Mouse (Mus musculus) lung, postnatal 0 days (tissue): ENCODE data around the gene Ablim2. TPM values are rescaled to one million over a fixed set of nuclear protein-coding genes. Genes with fewer than 3 reads are reported as not detected.
A peak's percentile ranks its signal among the peaks of the same experiment; 100 is the strongest.

ENCODE experiments used
- ATAC-seq: fragments of 200-750 bp; cut with Nextera tagmentation; 2 replicates; pipeline ENCODE4 v1.8.0; 2017; ENCODE audit warnings: moderate library complexity
- DNase-seq: peaks from one replicate; pipeline ENCODE4 v3.0.0-alpha.2; 2016; ENCODE audit warnings: low spot score
- H3K27ac ChIP-seq: fragments of 300-500 bp; sonication (generic); 2 replicates; pipeline ENCODE4 v1.5.1; 2014; ENCODE audit warnings: antibody characterized with exemption, mild to moderate bottlenecking, low read length, mixed read lengths
- H3K27me3 ChIP-seq: fragments of 300-500 bp; sonication (generic); replicated peaks from 2 replicates; pipeline ENCODE4 v1.6.1; 2014; ENCODE audit warnings: low read length, mixed read lengths; ENCODE audit not compliant: insufficient read depth
- H3K36me3 ChIP-seq: fragments of 300-500 bp; sonication (generic); 2 replicates; pipeline ENCODE4 v1.6.1; 2014; ENCODE audit warnings: low read length, mixed read lengths; ENCODE audit not compliant: insufficient read depth
- H3K4me1 ChIP-seq: fragments of 300-500 bp; sonication (generic); 2 replicates; pipeline ENCODE4 v1.6.1; 2014; ENCODE audit warnings: antibody characterized with exemption, low read depth, low read length, mixed read lengths; ENCODE audit not compliant: insufficient read depth
- H3K4me2 ChIP-seq: fragments of 300-500 bp; sonication (generic); replicated peaks from 2 replicates; pipeline ENCODE4 v1.6.1; 2014; ENCODE audit warnings: low read depth, mild to moderate bottlenecking, low read length, moderate library complexity, mixed read lengths
- H3K4me3 ChIP-seq: fragments of 300-500 bp; sonication (generic); 2 replicates; pipeline ENCODE4 v1.5.1; 2014; ENCODE audit warnings: low read depth, low read length
- H3K9ac ChIP-seq: fragments of 300-500 bp; sonication (generic); replicated peaks from 2 replicates; pipeline ENCODE4 v1.6.1; 2014; ENCODE audit warnings: low read depth, mild to moderate bottlenecking
- H3K9me3 ChIP-seq: fragments of 300-500 bp; sonication (generic); 2 replicates; pipeline ENCODE4 v1.6.1; 2016; ENCODE audit warnings: low read length, mixed read lengths
- CTCF ChIP-seq: IDR thresholded peaks from 2 replicates; pipeline ENCODE4 v1.5.1; 2016; ENCODE audit warnings: antibody characterized with exemption, mild to moderate bottlenecking
- EP300 ChIP-seq: IDR thresholded peaks from 2 replicates; pipeline ENCODE4 v1.6.1; 2016; ENCODE audit warnings: antibody characterized with exemption, mild to moderate bottlenecking, control low read depth
- WGBS: fragments of 180-500 bp; shearing (Covaris S2); extraction: QIAGEN DNeasy Blood & Tissue Kit; methylation state at CpG from one replicate; pipeline ENCODE4 v1.1.7; 2014; 5-methylcytosine and 5-hydroxymethylcytosine counted together
- polyA plus RNA-seq: library from polyadenylated mRNA; unstranded; fragments of >200 nt; fragmentation: Nextera tagmentation; extraction: Ambion mirVana; gene quantifications from 2 replicates; pipeline ENCODE4 v1.2.1, GENCODE M21; 2015

The Ablim2 gene
- polyA plus RNA-seq, 1 experiment from 2014 or later = 0.74 TPM

- Histone ChIP-seq H3K27ac (peak overlapping the region; percentile 35), H3K27me3 (no peaks in the 10 kb centered on the region), H3K4me1 (peaks cover 9% of the 10 kb centered on the region; the same call in 1 of the 2 replicates), H3K4me2 (no peak overlapping the region), H3K4me3 (no peak overlapping the region), H3K36me3 (no peaks in the 10 kb centered on the region), H3K9me3 (no peaks in the 10 kb centered on the region), H3K9ac (no peak overlapping the region)
- 45% methylated on average over 11 of the region's 12 CpGs for WGBS
- DNase-seq (peak; percentile 86), ATAC-seq (peak; percentile 83)
- no peak for TF ChIP-seq EP300
- no peak for TF ChIP-seq CTCF
Observed at GRCm38 (mm10) chr5:35901226-35901809, 143.6 kb downstream of the Ablim2 start.

GRCm38 (mm10) chr5:35903456-35903855, 145.8 kb downstream of the Ablim2 start:
- TF ChIP-seq EP300 = no peak
- TF ChIP-seq CTCF = no peak
- Histone ChIP-seq H3K9ac (no peak overlapping the region), H3K9me3 (no peaks in the 10 kb centered on the region), H3K27ac (no peak overlapping the region), H3K36me3 (no peaks in the 10 kb centered on the region), H3K4me2 (no peak overlapping the region), H3K4me3 (no peak overlapping the region), H3K4me1 (peaks cover 19% of the 10 kb centered on the region; the same call in 1 of the 2 replicates), H3K27me3 (no peaks in the 10 kb centered on the region)
- WGBS = 66% methylated on average over 8 of the region's 8 CpGs
- ATAC-seq (no peak), DNase-seq (no peak)

GRCm38 (mm10) chr5:35905283-35905682, 147.6 kb downstream of the Ablim2 start:
- H3K4me1 ChIP-seq = peaks cover 28% of the 10 kb centered on the region; the same call in 1 of the 2 replicates
- DNase-seq = no peak
- 60% methylated on average over 8 of the region's 8 CpGs for WGBS
- H3K4me2 ChIP-seq = no peak overlapping the region
- H3K36me3 ChIP-seq = no peaks in the 10 kb centered on the region
- TF ChIP-seq EP300 = no peak
- no peak for TF ChIP-seq CTCF
- ATAC-seq = no peak
- H3K27me3 ChIP-seq = no peaks in the 10 kb centered on the region
- no peak overlapping the region for H3K4me3 ChIP-seq
- H3K27ac ChIP-seq = no peak overlapping the region
- H3K9me3 ChIP-seq = no peaks in the 10 kb centered on the region
- no peak overlapping the region for H3K9ac ChIP-seq

DNA sequence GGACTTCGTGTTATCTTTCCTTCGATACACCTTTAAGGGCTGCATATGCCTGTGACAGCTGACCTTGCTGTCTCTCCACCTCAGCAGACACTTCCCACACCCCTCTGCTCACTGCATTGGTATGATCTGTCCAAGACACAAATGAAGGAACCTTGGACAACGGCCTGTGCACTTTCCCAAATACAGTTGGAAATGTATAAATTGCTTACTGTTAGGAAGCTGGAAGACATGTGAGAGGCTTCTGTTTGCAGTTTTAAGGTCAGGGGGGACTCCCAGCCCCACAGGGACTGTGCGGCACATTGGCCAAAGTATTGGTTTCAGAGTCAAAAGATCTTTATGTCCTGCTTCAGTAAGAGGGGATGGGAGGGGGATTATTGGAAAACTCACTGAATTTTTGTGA, 149.4 kb downstream of the Ablim2 start:
- Histone ChIP-seq H3K4me2 (no peak overlapping the region), H3K27me3 (no peaks in the 10 kb centered on the region), H3K9me3 (no peaks in the 10 kb centered on the region), H3K36me3 (no peaks in the 10 kb centered on the region), H3K27ac (peak overlapping the region; percentile 20; the same call in 1 of the 2 replicates), H3K4me3 (no peak overlapping the region), H3K4me1 (peaks cover 22% of the 10 kb centered on the region; the same call in 1 of the 2 replicates), H3K9ac (no peak overlapping the region)
- DNase-seq = peak; percentile 29
- ATAC-seq = no peak
- TF ChIP-seq EP300 (no peak), CTCF (no peak)
- 62% methylated on average over 4 of the region's 4 CpGs for WGBS

- no peaks in the 10 kb centered on the region for H3K27me3 ChIP-seq
- no peak overlapping the region for H3K4me3 ChIP-seq
- ATAC-seq (peak; percentile 91), DNase-seq (peak; percentile 93)
- TF ChIP-seq EP300 = no peak
- peak; percentile 15 for TF ChIP-seq CTCF
- H3K4me1 ChIP-seq = peaks cover 22% of the 10 kb centered on the region; the same call in 1 of the 2 replicates
- 20% methylated on average over 15 of the region's 15 CpGs for WGBS
- no peak overlapping the region for H3K27ac ChIP-seq
- 0 out of 2 replicates have a peak overlapping the region, but pooled peaks have one; percentile 4 for H3K4me2 ChIP-seq
- H3K36me3 ChIP-seq = no peaks in the 10 kb centered on the region
- no peak overlapping the region for H3K9ac ChIP-seq
- H3K9me3 ChIP-seq = no peaks in the 10 kb centered on the region
Observed at GRCm38 (mm10) chr5:35907633-35908426, 150.2 kb downstream of the Ablim2 start.

DNA sequence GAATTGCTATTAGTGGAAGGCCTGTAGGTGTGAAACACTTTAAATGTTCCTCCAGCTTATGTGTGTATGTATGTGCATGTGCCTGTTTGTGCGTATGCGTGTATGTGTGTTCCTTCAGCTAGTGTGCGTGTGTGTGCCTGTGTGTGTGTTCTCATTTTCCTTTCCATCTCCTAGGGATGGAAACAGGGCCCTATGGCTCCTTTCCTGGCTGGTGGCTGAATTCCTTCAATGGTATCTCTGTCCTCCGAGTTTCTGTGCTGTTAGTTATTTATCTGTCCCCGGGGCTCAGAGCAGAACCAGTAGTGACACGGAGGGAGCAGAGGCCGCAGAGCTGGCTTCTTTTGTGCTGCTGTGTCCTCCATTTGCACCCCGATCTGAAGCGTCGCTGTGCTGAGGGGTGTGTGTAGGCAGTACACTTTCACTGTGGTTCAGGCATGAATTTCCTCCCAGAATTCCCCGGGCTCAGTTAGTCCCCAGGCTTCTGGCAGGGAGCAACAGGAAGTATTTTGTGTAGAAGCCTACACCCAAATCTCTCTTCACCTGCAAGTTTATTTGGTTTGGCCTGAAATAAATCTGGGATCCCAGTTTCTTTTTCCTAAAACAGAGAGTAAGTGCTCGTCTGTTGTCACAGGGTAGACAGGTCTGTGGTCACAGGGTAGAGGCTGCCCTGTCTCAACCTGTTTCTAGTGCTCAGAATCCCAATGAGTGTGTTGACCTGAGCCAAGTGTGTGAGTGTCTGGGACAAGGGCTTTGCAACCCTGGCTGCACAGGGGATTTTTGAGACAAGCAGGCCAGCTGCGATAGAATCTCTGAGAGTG, 151.2 kb downstream of the Ablim2 start:
- peak; percentile 34 for ATAC-seq
- no peaks in the 10 kb centered on the region for H3K9me3 ChIP-seq
- no peak overlapping the region for H3K4me3 ChIP-seq
- no peaks in the 10 kb centered on the region for H3K36me3 ChIP-seq
- peak; percentile 44 for DNase-seq
- 35% methylated on average over 13 of the region's 13 CpGs for WGBS
- peak overlapping the region; percentile 38; the same call in 1 of the 2 replicates for H3K27ac ChIP-seq
- no peak overlapping the region for H3K9ac ChIP-seq
- no peak for TF ChIP-seq EP300
- no peaks in the 10 kb centered on the region for H3K27me3 ChIP-seq
- H3K4me1 ChIP-seq = peaks cover 22% of the 10 kb centered on the region; the same call in 1 of the 2 replicates
- 0 out of 2 replicates have a peak overlapping the region, but pooled peaks have one; percentile 17 for H3K4me2 ChIP-seq
